Mouse (Mus musculus) brain, embryonic 14.5 days (tissue): ENCODE data around the gene Endou.

ENCODE experiments used
- CTCF ChIP-seq: fragments of 200-500 bp; IDR thresholded peaks from 2 replicates; pipeline ENCODE4 v1.5.1; 2012; ENCODE audit warnings: inconsistent platforms, mild to moderate bottlenecking, moderate library complexity, borderline replicate concordance; ENCODE audit not compliant: insufficient read depth, insufficient read length; ENCODE audit errors: extremely low read depth
- POLR2A ChIP-seq: fragments of 200-500 bp; IDR thresholded peaks from 2 replicates; pipeline ENCODE4 v1.6.1; 2012; ENCODE audit warnings: mild to moderate bottlenecking, inconsistent platforms, borderline replicate concordance; ENCODE audit not compliant: poor library complexity, insufficient read depth, insufficient read length, severe bottlenecking; ENCODE audit errors: extremely low read depth

DNA sequence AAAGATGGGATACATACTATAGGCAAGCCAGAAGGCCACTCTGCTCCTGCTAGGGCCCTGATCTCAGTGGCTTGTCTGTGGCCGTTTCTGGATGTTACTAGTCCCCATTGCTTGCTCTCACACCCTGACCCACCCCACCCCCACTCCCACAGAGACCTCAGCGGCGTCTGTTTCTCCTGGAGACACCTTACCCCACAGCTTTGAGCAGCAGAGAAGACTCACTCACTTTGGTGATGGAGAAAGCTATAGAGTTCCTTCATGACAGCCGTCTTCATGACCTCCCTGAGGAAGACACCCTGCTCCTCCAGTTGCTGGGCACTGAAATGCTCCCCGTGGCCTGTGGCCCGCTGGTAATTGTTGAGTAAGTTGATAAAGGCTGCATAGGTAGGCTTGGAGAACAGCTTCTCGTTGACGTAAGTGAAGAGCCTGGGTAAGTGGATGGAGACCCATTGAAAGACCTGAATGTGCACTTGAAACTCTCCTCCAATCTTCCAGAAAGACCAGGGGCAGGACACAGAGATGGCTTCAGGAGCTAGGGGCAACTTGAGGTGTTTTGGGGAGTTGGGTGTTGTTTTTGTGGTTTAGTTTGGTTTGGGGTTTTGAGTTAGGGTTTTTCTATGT, 12.5 kb downstream of the Endou start:
- no peak for TF ChIP-seq POLR2A
- no peak for TF ChIP-seq CTCF
